Mouse (Mus musculus): ENCODE measurements around the gene Fbxo21. TPM values are rescaled to one million over a fixed set of nuclear protein-coding genes. Genes with fewer than 3 reads are reported as not detected.

The Fbxo21 gene
- polyA plus RNA-seq, 1 experiment from 2014 or later, result 93.4 TPM

DNA sequence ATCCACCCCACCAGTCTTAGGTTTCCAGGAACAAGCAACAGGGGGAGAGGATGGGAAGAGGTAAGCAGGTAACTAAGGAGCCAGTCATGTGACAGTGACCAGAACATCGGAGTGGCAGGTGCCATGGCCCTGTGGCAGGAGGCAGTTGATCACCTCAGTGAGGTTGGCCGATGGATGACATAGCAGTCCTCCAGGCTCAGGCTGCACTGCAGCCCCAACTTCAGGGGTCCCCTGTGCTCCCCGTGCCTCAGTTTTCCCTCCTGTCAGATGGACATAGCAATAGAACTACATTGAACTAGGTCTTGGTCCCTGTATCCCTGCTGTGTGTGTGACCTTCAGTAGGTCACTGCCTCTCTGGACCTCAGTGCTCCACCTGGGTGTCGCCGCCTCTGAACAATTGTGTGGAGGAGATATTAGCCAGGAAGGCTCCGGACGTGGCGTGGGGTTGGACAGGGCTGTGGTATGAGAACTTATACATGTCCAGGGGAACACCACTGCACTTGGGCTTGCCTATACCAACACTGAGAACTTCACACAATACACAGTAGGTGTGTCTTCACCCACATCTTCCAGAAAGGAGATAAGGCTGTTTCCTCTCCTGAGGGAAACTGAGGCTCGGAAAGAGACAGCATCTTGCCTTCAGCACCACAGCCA, 53.6 kb downstream of the Fbxo21 start:
- 86% methylated on average over 9 of the region's 9 CpGs for whole genome bisulfite sequencing
- peaks cover 19% of the 10 kb centered on the region for H3K4me1 ChIP-seq (ENCODE audit: control insufficient read depth, insufficient read depth, low read length)
- no peak for ATAC-seq (ENCODE audit: low FRiP score)
- DNase-seq (ENCODE audit: low spot score, missing footprints), result no peak
- no peaks in the 10 kb centered on the region for H3K36me3 ChIP-seq (ENCODE audit: control insufficient read depth, insufficient read depth, low read length)
- H3K27me3 ChIP-seq (ENCODE audit: control insufficient read depth, insufficient read depth, low read length), result peaks cover 51% of the 10 kb centered on the region
- H3K4me2 ChIP-seq, result no peak overlapping the region
- H3K27ac ChIP-seq (ENCODE audit: low read depth, low read length), result no peak overlapping the region
- H3K9ac ChIP-seq (ENCODE audit: low read length), result no peak overlapping the region
- H3K9me3 ChIP-seq (ENCODE audit: control insufficient read depth, low read length), result no peaks in the 10 kb centered on the region
- H3K4me3 ChIP-seq (ENCODE audit: low read depth, low read length), result no peak overlapping the region

DNA sequence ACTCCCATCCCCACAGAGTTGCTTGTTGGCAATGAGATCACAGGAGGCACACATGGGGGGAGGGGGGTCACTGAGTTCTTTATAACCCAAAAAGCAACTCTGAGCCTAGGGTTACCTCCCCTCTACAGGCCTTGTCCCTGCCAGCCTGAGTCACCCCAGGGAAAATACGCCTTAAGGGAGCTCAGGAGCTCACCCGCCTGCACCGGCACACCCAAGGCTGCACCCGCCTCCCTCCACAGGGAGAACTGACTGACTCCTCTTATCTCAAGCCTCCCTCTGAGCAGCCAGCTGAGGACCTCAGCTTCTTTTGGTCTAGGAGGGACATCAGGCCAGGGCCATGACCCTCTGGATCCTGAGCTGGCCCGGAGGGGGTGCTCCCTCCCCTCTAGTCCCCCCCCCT, 54.5 kb downstream of the Fbxo21 start:
- ATAC-seq (ENCODE audit: low FRiP score), result no peak
- peaks cover 19% of the 10 kb centered on the region for H3K4me1 ChIP-seq (ENCODE audit: control insufficient read depth, insufficient read depth, low read length)
- 39% methylated on average over 5 of the region's 5 CpGs for WGBS
- peaks cover 44% of the 10 kb centered on the region for H3K27me3 ChIP-seq (ENCODE audit: control insufficient read depth, insufficient read depth, low read length)
- H3K4me2 ChIP-seq, result no peak overlapping the region
- H3K36me3 ChIP-seq (ENCODE audit: control insufficient read depth, insufficient read depth, low read length), result no peaks in the 10 kb centered on the region
- H3K9me3 ChIP-seq (ENCODE audit: control insufficient read depth, low read length), result no peaks in the 10 kb centered on the region
- no peak for DNase-seq (ENCODE audit: low spot score, missing footprints)
- H3K27ac ChIP-seq (ENCODE audit: low read depth, low read length), result no peak overlapping the region
- no peak overlapping the region for H3K9ac ChIP-seq (ENCODE audit: low read length)
- H3K4me3 ChIP-seq (ENCODE audit: low read depth, low read length), result no peak overlapping the region

DNA sequence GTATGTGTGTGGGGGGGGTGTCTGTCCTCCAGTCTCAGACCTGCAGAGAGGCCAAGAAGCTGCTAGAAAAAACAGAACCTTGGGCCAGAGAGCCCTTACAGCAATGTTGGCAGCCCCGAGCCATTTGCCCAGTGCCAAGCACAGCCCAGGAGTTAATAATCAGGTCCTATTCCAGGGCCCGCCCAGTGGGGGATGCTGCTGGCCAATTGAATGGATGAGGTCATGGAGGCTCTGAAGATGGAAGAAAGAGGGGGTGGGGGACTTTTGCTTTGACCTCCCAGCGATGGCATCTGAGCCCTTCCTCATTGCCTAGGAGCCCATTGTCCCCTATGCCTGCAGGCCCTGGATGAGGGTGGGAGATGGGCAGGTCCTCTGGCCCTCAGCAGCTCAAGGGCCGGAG, 55.0 kb downstream of the Fbxo21 start:
- peaks cover 19% of the 10 kb centered on the region for H3K4me1 ChIP-seq (ENCODE audit: control insufficient read depth, insufficient read depth, low read length)
- H3K27me3 ChIP-seq (ENCODE audit: control insufficient read depth, insufficient read depth, low read length), result peaks cover 39% of the 10 kb centered on the region
- 44% methylated on average over 4 of the region's 4 CpGs for WGBS
- DNase-seq (ENCODE audit: low spot score, missing footprints) (no peak), ATAC-seq (ENCODE audit: low FRiP score) (no peak)
- no peaks in the 10 kb centered on the region for H3K36me3 ChIP-seq (ENCODE audit: control insufficient read depth, insufficient read depth, low read length)
- H3K9me3 ChIP-seq (ENCODE audit: control insufficient read depth, low read length), result no peaks in the 10 kb centered on the region
- H3K9ac ChIP-seq (ENCODE audit: low read length), result no peak overlapping the region
- no peak overlapping the region for H3K27ac ChIP-seq (ENCODE audit: low read depth, low read length)
- no peak overlapping the region for H3K4me3 ChIP-seq (ENCODE audit: low read depth, low read length)
- H3K4me2 ChIP-seq, result no peak overlapping the region

DNA sequence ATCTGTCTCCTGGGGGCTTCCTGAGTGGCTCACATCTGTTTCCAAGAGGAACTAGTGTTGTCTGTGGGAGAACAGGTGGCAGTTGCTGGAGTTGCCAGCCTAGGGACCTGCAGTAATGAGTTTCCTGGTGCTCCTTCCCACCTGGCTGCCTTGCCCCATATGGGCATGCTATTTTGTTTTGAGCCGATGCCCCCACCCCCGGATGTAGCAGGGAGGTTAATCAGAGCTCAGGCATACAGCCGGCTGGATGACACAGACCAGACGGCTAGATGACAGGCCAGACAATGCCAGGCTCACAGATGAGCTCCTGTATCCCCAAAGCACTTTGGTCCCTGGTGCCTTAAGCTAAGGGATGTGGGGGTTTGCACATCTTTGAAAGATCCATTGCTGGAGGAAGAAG, 56.8 kb downstream of the Fbxo21 start:
- WGBS, result 59% methylated on average over 4 of the region's 4 CpGs
- H3K36me3 ChIP-seq (ENCODE audit: control insufficient read depth, insufficient read depth, low read length), result no peaks in the 10 kb centered on the region
- ATAC-seq (ENCODE audit: low FRiP score), result no peak
- H3K9me3 ChIP-seq (ENCODE audit: control insufficient read depth, low read length), result no peaks in the 10 kb centered on the region
- H3K4me3 ChIP-seq (ENCODE audit: low read depth, low read length), result no peak overlapping the region
- H3K4me2 ChIP-seq, result no peak overlapping the region
- peaks cover 21% of the 10 kb centered on the region for H3K27me3 ChIP-seq (ENCODE audit: control insufficient read depth, insufficient read depth, low read length)
- H3K9ac ChIP-seq (ENCODE audit: low read length), result no peak overlapping the region
- peaks cover 13% of the 10 kb centered on the region for H3K4me1 ChIP-seq (ENCODE audit: control insufficient read depth, insufficient read depth, low read length)
- H3K27ac ChIP-seq (ENCODE audit: low read depth, low read length), result no peak overlapping the region
- DNase-seq (ENCODE audit: low spot score, missing footprints), result no peak

DNA sequence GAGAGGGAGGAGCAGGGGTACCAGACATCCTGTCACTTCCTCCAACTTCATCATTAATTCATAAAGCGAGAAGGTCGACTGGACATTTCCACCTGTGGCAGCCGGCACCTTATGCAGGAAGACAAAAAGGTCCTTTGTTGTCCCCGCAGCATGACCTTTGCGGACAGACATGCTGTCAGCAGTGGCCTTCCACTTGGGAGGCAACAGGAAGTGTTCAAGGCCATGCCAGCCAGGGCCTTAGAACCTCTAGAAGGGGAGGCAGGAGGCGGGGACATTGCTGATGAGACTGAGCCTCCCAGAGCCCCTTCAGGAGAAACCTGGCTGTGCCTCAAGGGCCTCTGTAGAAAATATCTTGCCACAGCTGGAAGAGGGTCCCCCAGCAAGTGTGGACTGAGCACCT, 57.2 kb downstream of the Fbxo21 start:
- DNase-seq (ENCODE audit: low spot score, missing footprints) (no peak), ATAC-seq (ENCODE audit: low FRiP score) (no peak)
- H3K4me2 ChIP-seq, result no peak overlapping the region
- H3K27ac ChIP-seq (ENCODE audit: low read depth, low read length), result no peak overlapping the region
- H3K9ac ChIP-seq (ENCODE audit: low read length), result no peak overlapping the region
- peaks cover 12% of the 10 kb centered on the region for H3K4me1 ChIP-seq (ENCODE audit: control insufficient read depth, insufficient read depth, low read length)
- no peaks in the 10 kb centered on the region for H3K36me3 ChIP-seq (ENCODE audit: control insufficient read depth, insufficient read depth, low read length)
- no peaks in the 10 kb centered on the region for H3K9me3 ChIP-seq (ENCODE audit: control insufficient read depth, low read length)
- no peak overlapping the region for H3K4me3 ChIP-seq (ENCODE audit: low read depth, low read length)
- 85% methylated on average over 6 of the region's 6 CpGs for WGBS
- H3K27me3 ChIP-seq (ENCODE audit: control insufficient read depth, insufficient read depth, low read length), result peaks cover 17% of the 10 kb centered on the region

DNA sequence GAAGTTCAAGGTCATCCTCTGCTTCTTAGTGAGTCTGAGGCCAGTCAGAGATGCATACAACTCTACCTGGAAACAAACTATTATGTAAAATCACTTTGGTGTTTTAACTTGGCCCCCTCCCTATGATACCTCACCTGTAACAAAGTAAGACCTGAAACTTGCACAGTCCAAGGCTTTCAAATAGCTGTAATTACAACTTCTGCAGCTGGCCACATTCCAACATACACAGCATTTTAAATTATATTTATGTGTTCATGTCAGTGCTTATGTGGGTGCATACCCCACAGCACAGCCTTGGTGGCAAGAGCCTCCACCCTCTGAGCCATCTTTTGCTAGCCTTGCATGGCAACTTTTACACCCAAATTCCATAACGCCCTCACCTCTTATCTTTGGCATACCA, 58.1 kb downstream of the Fbxo21 start:
- Histone ChIP-seq H3K27me3 (ENCODE audit: control insufficient read depth, insufficient read depth, low read length) (peaks cover 9% of the 10 kb centered on the region), H3K9me3 (ENCODE audit: control insufficient read depth, low read length) (no peaks in the 10 kb centered on the region), H3K4me3 (ENCODE audit: low read depth, low read length) (no peak overlapping the region), H3K27ac (ENCODE audit: low read depth, low read length) (no peak overlapping the region), H3K36me3 (ENCODE audit: control insufficient read depth, insufficient read depth, low read length) (no peaks in the 10 kb centered on the region), H3K9ac (ENCODE audit: low read length) (no peak overlapping the region), H3K4me2 (no peak overlapping the region), H3K4me1 (ENCODE audit: control insufficient read depth, insufficient read depth, low read length) (peaks cover 9% of the 10 kb centered on the region; the same call in 1 of the 2 replicates)
- ATAC-seq (ENCODE audit: low FRiP score), result no peak
- 94% methylated on average over 1 of the region's 1 CpGs for WGBS
- DNase-seq (ENCODE audit: low spot score, missing footprints), result peak; percentile 73

DNA sequence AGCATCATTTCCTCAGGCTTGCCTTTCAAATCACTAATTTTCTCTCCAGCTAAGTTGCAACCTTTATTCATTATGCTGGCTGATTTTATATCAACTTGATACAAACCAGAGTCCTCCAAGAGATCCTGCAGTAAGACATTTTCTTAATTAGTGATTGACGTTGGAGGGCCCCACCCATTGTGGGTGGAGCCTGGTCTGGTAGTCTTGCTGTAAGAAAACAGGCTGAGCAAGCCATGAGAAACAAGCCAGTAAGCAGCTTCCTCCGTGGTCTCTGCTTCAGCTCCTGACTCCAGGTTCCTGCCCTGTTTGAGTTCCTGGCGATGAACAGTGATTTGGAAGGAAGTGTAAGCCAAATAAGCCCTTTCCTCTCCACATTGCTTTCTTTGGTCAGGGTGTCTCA, 59.3 kb downstream of the Fbxo21 start:
- no peak for DNase-seq (ENCODE audit: low spot score, missing footprints)
- Histone ChIP-seq H3K9ac (ENCODE audit: low read length) (no peak overlapping the region), H3K9me3 (ENCODE audit: control insufficient read depth, low read length) (no peaks in the 10 kb centered on the region), H3K36me3 (ENCODE audit: control insufficient read depth, insufficient read depth, low read length) (no peaks in the 10 kb centered on the region), H3K4me2 (no peak overlapping the region), H3K27ac (ENCODE audit: low read depth, low read length) (no peak overlapping the region), H3K4me3 (ENCODE audit: low read depth, low read length) (no peak overlapping the region), H3K4me1 (ENCODE audit: control insufficient read depth, insufficient read depth, low read length) (peaks cover 9% of the 10 kb centered on the region; the same call in 1 of the 2 replicates), H3K27me3 (ENCODE audit: control insufficient read depth, insufficient read depth, low read length) (no peaks in the 10 kb centered on the region)
- WGBS, result 52% methylated on average over 3 of the region's 3 CpGs
- ATAC-seq (ENCODE audit: low FRiP score), result no peak

DNA sequence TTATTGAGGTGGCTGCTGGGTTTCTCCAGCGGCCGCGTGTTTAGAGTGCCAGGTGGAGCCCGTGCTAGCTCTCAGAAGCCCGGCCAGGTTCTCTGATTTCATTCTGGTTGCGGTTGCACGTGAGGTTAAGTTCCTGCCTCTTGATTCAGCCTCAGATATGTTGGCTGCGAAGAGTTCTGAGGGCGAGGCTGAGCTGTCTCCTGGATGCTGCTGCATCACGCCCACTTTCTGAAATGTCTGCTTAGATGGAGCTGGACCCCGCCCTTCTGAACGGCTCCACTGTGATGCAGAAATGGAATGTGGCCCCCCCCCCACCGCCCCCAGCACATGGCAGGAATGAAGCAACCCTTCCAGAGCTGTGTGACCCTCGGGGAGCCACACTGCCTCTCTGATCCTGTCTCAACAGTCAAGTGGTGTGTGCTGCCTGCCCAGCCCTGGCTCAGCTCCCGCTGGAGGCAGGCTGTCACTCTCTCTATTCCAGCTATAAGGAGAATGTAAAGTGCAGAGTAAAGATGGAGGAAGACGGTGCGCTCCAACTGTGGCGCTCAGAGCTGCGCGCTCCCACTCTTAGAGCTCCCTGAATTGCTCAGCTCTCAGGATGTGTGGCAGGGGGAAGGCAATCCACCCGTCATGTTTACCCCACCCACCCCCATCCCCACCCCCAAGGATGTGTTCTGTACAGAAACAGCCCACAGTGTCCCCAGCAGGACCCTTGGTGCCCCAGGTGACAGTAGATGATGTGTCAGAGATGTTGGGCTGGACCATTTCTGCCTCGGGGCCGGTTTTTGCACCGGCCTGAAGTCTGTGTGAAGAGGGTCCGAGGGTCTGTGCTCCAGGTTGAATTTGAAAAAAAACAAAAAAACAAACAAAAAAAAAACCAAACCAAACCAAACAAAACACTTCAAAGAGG, 60.6 kb downstream of the Fbxo21 start:
- DNase-seq (ENCODE audit: low spot score, missing footprints) (no peak), ATAC-seq (ENCODE audit: low FRiP score) (peak; percentile 71)
- 39% methylated on average over 25 of the region's 25 CpGs for WGBS
- Histone ChIP-seq H3K27ac (ENCODE audit: low read depth, low read length) (no peak overlapping the region), H3K4me1 (ENCODE audit: control insufficient read depth, insufficient read depth, low read length) (peaks cover 9% of the 10 kb centered on the region; the same call in 1 of the 2 replicates), H3K36me3 (ENCODE audit: control insufficient read depth, insufficient read depth, low read length) (no peaks in the 10 kb centered on the region), H3K4me2 (peak overlapping the region; percentile 18; the same call in 1 of the 2 replicates), H3K27me3 (ENCODE audit: control insufficient read depth, insufficient read depth, low read length) (no peaks in the 10 kb centered on the region), H3K9me3 (ENCODE audit: control insufficient read depth, low read length) (no peaks in the 10 kb centered on the region), H3K9ac (ENCODE audit: low read length) (no peak overlapping the region; the same call in 1 of the 2 replicates), H3K4me3 (ENCODE audit: low read depth, low read length) (no peak overlapping the region)

Data from midbrain, embryonic 11.5 days (tissue).